Mouse (Mus musculus) small intestine, adult 2 months (tissue): ENCODE measurements around the gene Cldn34c3.
"Not testable (repeated sequence)": the region's sequence is repeated elsewhere in the genome, so short reads cannot be mapped to it uniquely, and the experiment has no call there.

Experiments
- CTCF ChIP-seq: fragments of 200-500 bp; IDR thresholded peaks from 2 replicates; pipeline ENCODE4 v1.5.1; 2012; ENCODE audit warnings: low read depth, mild to moderate bottlenecking, control low read depth, inconsistent platforms, low read length, moderate library complexity, mixed read lengths; ENCODE audit not compliant: insufficient replicate concordance, insufficient read length; ENCODE audit errors: extremely low read depth
- POLR2A ChIP-seq: fragments of 200-500 bp; IDR thresholded peaks from 2 replicates; pipeline ENCODE4 v1.6.1; 2012; ENCODE audit warnings: low read depth, mild to moderate bottlenecking, control low read depth, inconsistent platforms, low read length, moderate library complexity

GRCm38 (mm10) chrX:123793365-123793764 is at the start of gene Cldn34c3:
- not testable (repeated sequence) for TF ChIP-seq POLR2A, CTCF
